Comparison of ENCODE assay signal across 21 mouse cellular contexts in the genomic region with DNA sequence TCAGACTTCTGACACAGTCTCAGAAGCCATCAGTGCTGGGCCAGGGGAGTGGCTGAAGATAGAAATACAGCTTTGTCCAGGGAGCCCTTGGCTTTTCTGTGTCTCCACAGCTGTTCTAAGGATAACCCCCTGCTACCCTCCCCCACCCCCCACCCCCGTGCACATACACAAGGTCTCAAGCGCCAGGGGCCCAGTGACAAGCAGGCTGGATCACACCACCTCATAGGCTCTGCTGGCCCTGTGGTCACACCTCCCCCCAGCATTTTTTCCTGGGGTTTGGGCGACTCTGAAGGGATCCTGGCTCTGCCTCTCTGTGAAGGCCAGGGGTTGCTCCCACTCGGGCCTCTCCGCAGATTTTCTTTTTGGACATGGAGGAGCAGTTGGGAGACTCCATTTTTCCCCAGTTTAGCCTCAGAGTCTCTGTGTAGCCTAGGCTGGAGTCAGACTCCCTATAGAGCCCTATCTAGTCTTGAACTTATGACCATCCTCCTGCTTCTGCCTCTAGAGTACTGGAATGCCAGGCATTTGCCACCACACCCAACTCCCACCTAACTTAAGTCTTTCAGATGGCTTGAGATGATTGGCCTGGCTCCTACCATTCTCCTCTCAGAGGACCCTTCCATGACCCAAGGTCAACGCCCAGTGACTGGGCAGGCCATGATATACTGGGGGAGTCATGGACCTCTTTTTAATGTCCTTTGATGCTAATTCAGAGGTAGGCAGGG. TPM values are rescaled to one million over a fixed set of nuclear protein-coding genes. Genes with fewer than 3 reads are reported as not detected.
"Had no signal": no experiment of that assay in that cellular context is flagged by ENCODE, and none has a peak within 500 bp of the region (broad histone marks: within the 10 kb centered on the region; RNA-seq: fewer than 3 reads in every experiment).

No protein-coding gene starts in this region.

- DNase-seq: lung, adult 18-20 months; lung, embryonic 14.5 days; lung, postnatal 10 days; lung, postnatal 4 days; midbrain, embryonic 14.5 days; right cerebral cortex, postnatal 14 days; thymus, adult 18-20 months; thymus, postnatal 14 days; thymus, postnatal 36 days had no signal

- H3K9ac ChIP-seq: lung, embryonic 14.5 days; midbrain, embryonic 12.5 days; neural tube, embryonic 13.5 days; neural tube, embryonic 15.5 days had no signal

- H3K4me1 ChIP-seq: neural tube, embryonic 13.5 days; neural tube, embryonic 15.5 days had no signal

- H3K27me3 ChIP-seq: midbrain, embryonic 12.5 days; neural tube, embryonic 13.5 days; neural tube, embryonic 15.5 days had no signal

- H3K9me3 ChIP-seq: midbrain, embryonic 10.5 days; midbrain, embryonic 12.5 days; neural tube, embryonic 13.5 days; neural tube, embryonic 15.5 days had no signal

- H3K36me3 ChIP-seq: midbrain, embryonic 10.5 days; midbrain, embryonic 12.5 days; neural tube, embryonic 13.5 days; neural tube, embryonic 15.5 days had no signal

- H3K27ac ChIP-seq: midbrain, embryonic 10.5 days; midbrain, embryonic 12.5 days; neural tube, embryonic 13.5 days; neural tube, embryonic 15.5 days had no signal

- H3K4me3 ChIP-seq: midbrain, embryonic 10.5 days; midbrain, embryonic 12.5 days; myocyte; neural tube, embryonic 13.5 days; neural tube, embryonic 15.5 days had no signal

RNA-seq across cellular contexts. Expression of a gene that starts 7.7 kb away (rescaled TPM):
- total RNA-seq: megakaryocyte, adult 5-6 weeks; megakaryocyte-erythroid progenitor cell, adult 5-6 weeks had no signal
- polyA plus RNA-seq: lung, embryonic 14.5 days; lung, embryonic 16.5 days; myocyte; neural tube, embryonic 11.5 days; neural tube, embryonic 13.5 days; spleen, adult 2 months; stomach, embryonic 14.5 days; thymus, postnatal 0 days had no signal

RNA-seq across cellular contexts. Expression of a gene that starts 15.2 kb away (rescaled TPM):
- total RNA-seq: megakaryocyte, adult 5-6 weeks; megakaryocyte-erythroid progenitor cell, adult 5-6 weeks had no signal
- polyA plus RNA-seq: lung, embryonic 14.5 days; midbrain, embryonic 12.5 days; myocyte; neural tube, embryonic 13.5 days had no signal

RNA-seq across cellular contexts. Expression of a gene that starts 45.2 kb away (rescaled TPM):
- total RNA-seq: megakaryocyte, adult 5-6 weeks had no signal
- polyA plus RNA-seq: lung, embryonic 14.5 days; neural tube, embryonic 11.5 days; spleen, adult 2 months had no signal
